Mouse (Mus musculus): ENCODE measurements around the gene Slx4. TPM values are rescaled to one million over a fixed set of nuclear protein-coding genes. Genes with fewer than 3 reads are reported as not detected.
"Not testable (repeated sequence)": the region's sequence is repeated elsewhere in the genome, so short reads cannot be mapped to it uniquely, and the experiment has no call there.

Slx4 gene
- polyA plus RNA-seq, 1 experiment from 2014 or later, result 17.2 TPM

DNA sequence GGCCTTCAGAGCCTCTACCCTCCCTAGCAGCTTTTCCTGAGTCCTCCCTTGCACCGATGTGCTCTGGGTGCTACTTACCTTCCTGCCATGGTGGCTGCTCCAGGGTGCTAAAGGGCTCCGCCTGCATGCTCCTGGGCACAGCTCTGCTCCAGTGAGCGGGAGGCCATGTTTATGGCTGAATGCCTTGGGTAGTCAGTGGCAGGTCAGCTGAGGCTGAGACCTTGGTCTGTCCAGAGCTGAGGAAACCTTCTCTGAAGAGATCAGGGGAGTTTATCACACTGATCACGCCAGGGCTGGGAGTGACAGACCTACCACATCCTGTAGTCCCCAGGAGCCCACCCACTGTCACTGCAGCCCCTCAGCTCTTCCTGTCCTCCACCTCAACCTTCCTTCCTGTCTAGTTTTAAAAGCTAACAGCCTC lies 27.3 kb downstream of the Slx4 start, which contains the start of gene Nlrc3:
Gene Nlrc3 (minus strand): TSS at position 382 of the 421 bp plus-strand sequence.
- ATAC-seq (ENCODE audit: insufficient read depth, low FRiP score), result 0 out of 2 replicates have a peak, but pooled peaks have one; percentile 16
- WGBS, result 71% methylated on average over 4 of the region's 4 CpGs

DNA sequence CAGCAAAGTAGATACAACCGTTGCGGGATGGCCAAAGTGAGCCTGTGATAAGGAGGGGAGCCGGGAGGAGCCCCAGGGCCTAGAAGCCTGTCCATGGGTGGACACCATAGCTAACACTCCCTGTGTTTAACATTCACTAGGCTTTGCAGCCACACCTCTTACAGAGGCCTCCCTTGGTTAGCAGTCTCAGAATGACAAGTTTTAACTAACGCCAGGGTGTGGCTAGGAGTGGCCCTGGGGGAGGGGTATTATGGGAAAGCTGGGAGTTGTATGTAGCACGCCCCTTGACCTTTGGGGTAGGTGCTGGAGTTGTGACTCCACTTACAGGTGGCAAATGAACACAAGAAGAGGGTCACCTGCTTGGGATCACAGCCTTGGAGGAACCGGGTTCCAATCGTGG lies 27.9 kb downstream of the Slx4 start:
- ATAC-seq (ENCODE audit: insufficient read depth, low FRiP score), result peak; percentile 76; the same call in 1 of the 2 replicates
- Histone ChIP-seq H3K9ac (ENCODE audit: low read length) (no peak overlapping the region), H3K36me3 (ENCODE audit: control insufficient read depth, insufficient read depth, low read length) (no peaks in the 10 kb centered on the region; the same call in 1 of the 2 replicates), H3K27ac (ENCODE audit: low read length) (no peak overlapping the region), H3K4me2 (ENCODE audit: low read depth, low read length) (0 out of 2 replicates have a peak overlapping the region, but pooled peaks have one; percentile 5), H3K27me3 (ENCODE audit: control insufficient read depth, insufficient read depth, low read length) (no peaks in the 10 kb centered on the region), H3K9me3 (replicated peaks; ENCODE audit: control insufficient read depth, low read length) (no peaks in the 10 kb centered on the region), H3K4me1 (ENCODE audit: control insufficient read depth, insufficient read depth, low read length) (0 out of 2 replicates have a peak, but pooled peaks cover 3% of the 10 kb centered on the region), H3K4me3 (replicated peaks; ENCODE audit: low read length) (no peak overlapping the region)
- WGBS, result 68% methylated on average over 7 of the region's 7 CpGs

More for the DNA sequence above, 27.3 kb downstream of the Slx4 start, which contains the start of gene Nlrc3:
- no peaks in the 10 kb centered on the region for H3K27me3 ChIP-seq (ENCODE audit: control insufficient read depth, insufficient read depth, low read length)
- H3K36me3 ChIP-seq (ENCODE audit: control insufficient read depth, insufficient read depth, low read length), result peaks cover 2% of the 10 kb centered on the region; the same call in 1 of the 2 replicates
- H3K4me3 ChIP-seq (replicated peaks; ENCODE audit: low read length), result no peak within 1 kb of the TSS
- 0 out of 2 replicates have a peak within 1 kb of the TSS, but pooled peaks have one; percentile 5 for H3K4me2 ChIP-seq (ENCODE audit: low read depth, low read length)
- no peak within 1 kb of the TSS for H3K27ac ChIP-seq (ENCODE audit: low read length)
- 0 out of 2 replicates have a peak, but pooled peaks cover 3% of the 10 kb centered on the region for H3K4me1 ChIP-seq (ENCODE audit: control insufficient read depth, insufficient read depth, low read length)
- H3K9ac ChIP-seq (ENCODE audit: low read length), result no peak within 1 kb of the TSS; the same call in 1 of the 2 replicates
- no peaks in the 10 kb centered on the region for H3K9me3 ChIP-seq (replicated peaks; ENCODE audit: control insufficient read depth, low read length)

DNA sequence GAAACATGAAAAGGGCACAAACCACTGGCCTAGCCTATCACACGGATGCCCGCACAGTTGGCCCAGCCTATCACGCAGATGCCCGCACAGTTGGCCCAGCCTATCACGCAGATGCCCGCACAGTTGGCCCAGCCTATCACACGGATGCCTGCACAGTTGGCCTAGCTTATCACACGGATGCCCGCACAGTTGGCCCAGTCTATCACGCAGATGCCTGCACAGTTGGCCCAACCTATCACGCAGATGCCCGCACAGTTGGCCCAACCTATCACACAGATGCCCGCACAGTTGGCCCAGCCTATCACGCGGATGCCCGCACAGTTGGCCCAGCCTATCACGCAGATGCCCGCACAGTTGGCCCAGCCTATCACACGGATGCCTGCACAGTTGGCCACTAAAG lies 29.1 kb downstream of the Slx4 start:
- 93% methylated on average over 19 of the region's 19 CpGs for WGBS
- H3K4me3 ChIP-seq (replicated peaks; ENCODE audit: low read length); H3K4me2 ChIP-seq (ENCODE audit: low read depth, low read length); H3K9me3 ChIP-seq (replicated peaks; ENCODE audit: control insufficient read depth, low read length); ATAC-seq (ENCODE audit: insufficient read depth, low FRiP score); H3K36me3 ChIP-seq (ENCODE audit: control insufficient read depth, insufficient read depth, low read length); H3K27ac ChIP-seq (ENCODE audit: low read length); H3K27me3 ChIP-seq (ENCODE audit: control insufficient read depth, insufficient read depth, low read length); H3K4me1 ChIP-seq (ENCODE audit: control insufficient read depth, insufficient read depth, low read length); H3K9ac ChIP-seq (ENCODE audit: low read length): not testable (repeated sequence)

DNA sequence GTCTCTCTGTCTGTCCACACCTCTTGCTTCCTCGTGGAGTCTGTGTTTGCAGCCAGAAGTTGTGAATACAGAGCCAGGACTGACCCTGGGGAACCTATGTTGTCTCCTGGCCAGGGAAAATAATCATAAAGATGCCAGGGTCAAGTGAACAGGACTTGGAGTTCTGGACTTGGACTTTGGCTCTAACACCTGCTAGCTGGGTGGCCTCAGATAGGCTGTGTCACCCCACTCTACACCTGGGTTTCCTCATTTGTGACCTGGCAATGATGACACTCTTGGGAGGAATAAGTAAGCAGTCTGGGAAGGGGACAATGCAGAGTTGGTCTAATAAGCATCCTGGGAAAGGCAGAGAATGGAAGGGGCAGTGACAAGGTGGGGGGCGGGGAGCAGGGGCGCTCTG lies 38.0 kb downstream of the Slx4 start:
- H3K27me3 ChIP-seq (ENCODE audit: control insufficient read depth, insufficient read depth, low read length), result no peaks in the 10 kb centered on the region
- 0 out of 2 replicates have a peak, but pooled peaks have one; percentile 33 for ATAC-seq (ENCODE audit: insufficient read depth, low FRiP score)
- no peak overlapping the region for H3K27ac ChIP-seq (ENCODE audit: low read length)
- no peak overlapping the region for H3K4me2 ChIP-seq (ENCODE audit: low read depth, low read length)
- no peaks in the 10 kb centered on the region for H3K36me3 ChIP-seq (ENCODE audit: control insufficient read depth, insufficient read depth, low read length)
- H3K4me3 ChIP-seq (replicated peaks; ENCODE audit: low read length), result no peak overlapping the region
- H3K9ac ChIP-seq (ENCODE audit: low read length), result no peak overlapping the region
- no peaks in the 10 kb centered on the region for H3K4me1 ChIP-seq (ENCODE audit: control insufficient read depth, insufficient read depth, low read length)
- H3K9me3 ChIP-seq (replicated peaks; ENCODE audit: control insufficient read depth, low read length), result no peaks in the 10 kb centered on the region
- 83% methylated on average over 3 of the region's 3 CpGs for WGBS

DNA sequence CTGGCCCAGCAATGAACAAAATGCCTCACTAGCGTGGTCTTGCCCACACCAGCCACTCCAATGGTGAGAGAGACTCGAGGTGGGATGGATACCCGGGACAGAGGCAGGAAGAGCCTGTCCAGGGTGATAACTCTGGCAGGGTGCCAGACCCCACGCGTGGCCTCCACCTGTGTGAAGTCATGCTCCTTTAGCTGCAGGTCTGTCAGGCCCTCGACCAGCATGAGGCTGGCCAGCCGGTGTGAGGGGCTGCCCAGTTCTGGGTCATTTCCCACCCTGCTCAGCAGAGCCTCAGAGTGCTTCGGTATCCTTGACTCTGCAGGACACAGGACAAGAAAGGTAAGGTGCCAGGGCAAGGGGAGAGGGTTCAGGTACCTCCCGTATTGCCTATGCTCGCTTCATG lies 38.6 kb downstream of the Slx4 start:
- WGBS, result 80% methylated on average over 10 of the region's 10 CpGs
- no peak overlapping the region for H3K9ac ChIP-seq (ENCODE audit: low read length)
- no peak overlapping the region for H3K4me3 ChIP-seq (replicated peaks; ENCODE audit: low read length)
- H3K4me2 ChIP-seq (ENCODE audit: low read depth, low read length), result no peak overlapping the region
- no peak overlapping the region for H3K27ac ChIP-seq (ENCODE audit: low read length)
- H3K4me1 ChIP-seq (ENCODE audit: control insufficient read depth, insufficient read depth, low read length), result no peaks in the 10 kb centered on the region
- no peaks in the 10 kb centered on the region for H3K9me3 ChIP-seq (replicated peaks; ENCODE audit: control insufficient read depth, low read length)
- H3K36me3 ChIP-seq (ENCODE audit: control insufficient read depth, insufficient read depth, low read length), result no peaks in the 10 kb centered on the region
- ATAC-seq (ENCODE audit: insufficient read depth, low FRiP score), result peak; percentile 58
- H3K27me3 ChIP-seq (ENCODE audit: control insufficient read depth, insufficient read depth, low read length), result no peaks in the 10 kb centered on the region

DNA sequence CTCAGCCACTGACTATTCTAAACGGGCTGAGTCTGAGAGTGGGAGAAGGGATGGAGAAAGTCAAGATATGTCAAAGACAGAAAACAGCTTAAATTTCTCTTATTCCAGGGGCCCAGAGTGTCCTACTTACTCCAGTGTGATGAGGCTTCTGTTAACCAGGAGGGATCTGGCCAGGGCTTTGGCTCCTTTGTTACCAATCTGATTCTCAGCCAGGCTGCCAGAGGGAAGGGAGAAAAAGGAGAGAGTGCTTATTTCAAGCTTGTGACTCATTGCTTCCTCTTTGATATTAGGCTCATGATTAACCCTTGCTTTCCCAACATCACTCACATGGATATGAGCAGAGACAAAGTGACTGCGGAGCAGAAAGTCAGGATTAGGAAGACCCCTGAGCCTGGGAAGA lies 44.3 kb downstream of the Slx4 start:
- H3K27me3 ChIP-seq (ENCODE audit: control insufficient read depth, insufficient read depth, low read length), result no peaks in the 10 kb centered on the region
- WGBS, result 59% methylated on average over 2 of the region's 2 CpGs
- H3K4me2 ChIP-seq (ENCODE audit: low read depth, low read length), result no peak overlapping the region
- no peak overlapping the region for H3K27ac ChIP-seq (ENCODE audit: low read length)
- no peak overlapping the region for H3K9ac ChIP-seq (ENCODE audit: low read length)
- H3K36me3 ChIP-seq (ENCODE audit: control insufficient read depth, insufficient read depth, low read length), result no peaks in the 10 kb centered on the region
- H3K4me1 ChIP-seq (ENCODE audit: control insufficient read depth, insufficient read depth, low read length), result no peaks in the 10 kb centered on the region; the same call in 1 of the 2 replicates
- no peaks in the 10 kb centered on the region for H3K9me3 ChIP-seq (replicated peaks; ENCODE audit: control insufficient read depth, low read length)
- no peak overlapping the region for H3K4me3 ChIP-seq (replicated peaks; ENCODE audit: low read length)
- no peak for ATAC-seq (ENCODE audit: insufficient read depth, low FRiP score)

DNA sequence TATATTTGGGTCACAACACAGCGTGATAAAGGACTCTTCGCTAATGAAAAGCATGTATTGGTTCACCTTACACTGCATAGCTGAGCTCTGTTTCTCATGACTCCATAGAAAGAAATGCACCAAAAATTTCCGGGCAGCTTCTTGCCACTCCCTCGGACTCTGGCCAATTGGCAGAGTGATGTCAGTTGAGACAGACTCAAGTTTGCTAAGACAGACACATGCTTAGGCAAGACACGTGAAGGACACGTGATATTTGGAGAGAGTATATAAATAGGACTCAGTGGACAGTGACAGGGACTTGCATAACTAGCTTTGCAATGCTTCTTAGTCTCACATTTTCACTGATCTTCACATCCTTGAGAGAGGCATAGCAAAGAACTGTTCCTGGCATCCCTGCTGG lies 47.2 kb downstream of the Slx4 start:
- Histone ChIP-seq H3K27me3 (ENCODE audit: control insufficient read depth, insufficient read depth, low read length) (no peaks in the 10 kb centered on the region), H3K9me3 (replicated peaks; ENCODE audit: control insufficient read depth, low read length) (no peaks in the 10 kb centered on the region), H3K36me3 (ENCODE audit: control insufficient read depth, insufficient read depth, low read length) (no peaks in the 10 kb centered on the region), H3K27ac (ENCODE audit: low read length) (no peak overlapping the region), H3K4me2 (ENCODE audit: low read depth, low read length) (no peak overlapping the region), H3K9ac (ENCODE audit: low read length) (no peak overlapping the region), H3K4me1 (ENCODE audit: control insufficient read depth, insufficient read depth, low read length) (no peaks in the 10 kb centered on the region; the same call in 1 of the 2 replicates), H3K4me3 (replicated peaks; ENCODE audit: low read length) (no peak overlapping the region)
- no peak for ATAC-seq (ENCODE audit: insufficient read depth, low FRiP score)
- 87% methylated on average over 6 of the region's 6 CpGs for WGBS

DNA sequence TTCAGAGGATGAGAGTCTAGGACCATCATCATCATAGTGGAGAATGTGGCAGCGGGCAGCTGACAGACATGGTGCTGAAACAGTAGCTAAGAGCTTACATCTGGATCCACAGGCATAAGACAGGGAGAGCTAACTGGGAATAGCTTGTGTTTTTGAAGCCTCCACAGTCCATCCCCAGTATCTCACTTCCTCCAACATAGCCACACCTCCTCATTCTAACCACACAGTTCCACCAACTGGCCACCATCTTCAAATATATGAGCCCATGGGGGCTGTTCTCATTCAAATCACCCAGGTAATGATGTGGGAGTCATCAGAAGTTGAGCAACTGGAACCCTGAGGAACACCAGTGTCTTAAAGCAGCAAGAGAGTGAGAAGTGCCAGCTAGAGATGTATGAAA lies 52.4 kb downstream of the Slx4 start:
- no peak overlapping the region for H3K27ac ChIP-seq (ENCODE audit: low read length)
- no peak for ATAC-seq (ENCODE audit: insufficient read depth, low FRiP score)
- H3K4me2 ChIP-seq (ENCODE audit: low read depth, low read length), result no peak overlapping the region
- no peak overlapping the region for H3K4me3 ChIP-seq (replicated peaks; ENCODE audit: low read length)
- no peaks in the 10 kb centered on the region for H3K27me3 ChIP-seq (ENCODE audit: control insufficient read depth, insufficient read depth, low read length)
- no peaks in the 10 kb centered on the region for H3K9me3 ChIP-seq (replicated peaks; ENCODE audit: control insufficient read depth, low read length)
- H3K36me3 ChIP-seq (ENCODE audit: control insufficient read depth, insufficient read depth, low read length), result no peaks in the 10 kb centered on the region
- WGBS, result 86% methylated on average over 1 of the region's 1 CpGs
- H3K4me1 ChIP-seq (ENCODE audit: control insufficient read depth, insufficient read depth, low read length), result no peaks in the 10 kb centered on the region
- no peak overlapping the region for H3K9ac ChIP-seq (ENCODE audit: low read length)

DNA sequence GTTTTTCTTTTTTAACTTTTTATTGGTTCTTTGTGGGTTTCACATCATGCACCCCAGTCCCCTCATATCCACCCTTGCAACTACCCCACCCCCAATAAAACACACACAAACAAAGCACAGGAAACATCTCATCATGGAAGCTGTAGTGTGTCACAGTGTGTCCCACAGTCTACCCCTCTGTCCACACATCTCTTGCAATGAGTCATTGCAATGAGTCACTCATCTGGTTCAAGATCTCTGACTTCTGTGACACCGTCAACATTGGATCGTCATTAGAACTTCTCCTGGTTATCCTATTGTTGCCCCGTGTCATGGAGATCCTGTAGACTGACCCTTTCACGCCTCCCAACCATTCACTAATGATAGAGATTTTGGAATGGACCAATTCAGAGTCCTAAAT lies 68.9 kb downstream of the Slx4 start:
- H3K4me2 ChIP-seq (ENCODE audit: low read depth, low read length), result no peak overlapping the region
- ATAC-seq (ENCODE audit: insufficient read depth, low FRiP score), result no peak
- WGBS, result 84% methylated on average over 4 of the region's 4 CpGs
- no peaks in the 10 kb centered on the region for H3K4me1 ChIP-seq (ENCODE audit: control insufficient read depth, insufficient read depth, low read length)
- H3K9me3 ChIP-seq (replicated peaks; ENCODE audit: control insufficient read depth, low read length), result no peaks in the 10 kb centered on the region
- H3K27me3 ChIP-seq (ENCODE audit: control insufficient read depth, insufficient read depth, low read length), result no peaks in the 10 kb centered on the region
- H3K4me3 ChIP-seq (replicated peaks; ENCODE audit: low read length), result no peak overlapping the region
- H3K27ac ChIP-seq (ENCODE audit: low read length), result no peak overlapping the region
- peaks cover 19% of the 10 kb centered on the region for H3K36me3 ChIP-seq (ENCODE audit: control insufficient read depth, insufficient read depth, low read length)
- H3K9ac ChIP-seq (ENCODE audit: low read length), result no peak overlapping the region

Data from stomach, embryonic 16.5 days (tissue).